7 mouse cellular contexts compared by ENCODE assay signal in the genomic region with DNA sequence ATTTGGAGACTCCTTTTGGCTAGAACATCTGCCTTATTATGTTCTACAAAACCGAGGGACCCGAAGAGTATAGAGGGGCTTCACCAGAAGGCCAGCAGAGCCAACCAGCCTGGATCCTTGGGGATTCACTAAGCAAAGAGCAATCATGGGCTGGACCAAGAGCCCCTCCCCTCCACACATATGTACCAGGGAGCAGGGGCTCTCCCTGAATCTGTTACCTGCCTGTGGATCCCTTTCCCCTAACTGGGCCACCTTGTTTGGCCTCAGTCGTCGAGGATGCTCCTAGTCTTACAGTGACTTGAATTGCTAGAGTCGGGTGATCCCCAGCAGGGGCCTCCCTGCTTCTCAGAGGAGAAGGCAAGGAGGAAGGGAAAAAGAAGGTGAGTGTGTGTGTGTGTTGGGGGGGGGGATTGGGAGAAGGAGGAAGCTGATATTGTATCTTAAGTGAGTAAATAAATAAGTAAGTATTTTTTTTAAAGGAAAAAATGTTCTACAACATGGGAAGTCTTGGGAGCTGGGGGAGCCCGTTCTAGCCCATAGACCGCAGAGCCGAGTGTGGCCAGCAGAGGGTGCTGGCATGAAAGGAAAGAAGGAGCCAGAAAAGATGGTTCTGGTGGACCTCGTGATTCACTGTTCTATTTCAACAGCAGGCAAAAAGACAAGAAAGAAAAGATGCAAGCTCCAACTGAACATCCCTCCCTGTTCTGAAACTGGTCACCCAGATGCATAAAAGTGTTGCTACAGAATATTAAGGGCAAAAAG. TPM values are rescaled to one million over a fixed set of nuclear protein-coding genes. Genes with fewer than 3 reads are reported as not detected.
DNase-seq lines count a peak whose midpoint lies in the region; ATAC-seq lines count a peak whose summit lies in the region.

No protein-coding gene starts in this region.

- no peak overlapping the region for H3K4me3 ChIP-seq in embryonic facial prominence, embryonic 11.5 days (ENCODE audit: low read depth, low read length)

- no peaks in the 10 kb centered on the region for H3K36me3 ChIP-seq in embryonic facial prominence, embryonic 11.5 days (replicated peaks; ENCODE audit: control insufficient read depth, insufficient read depth, low read depth, low read length)

- H3K9ac ChIP-seq in embryonic facial prominence, embryonic 11.5 days (replicated peaks; ENCODE audit: low read length): no peak overlapping the region

- no peaks in the 10 kb centered on the region for H3K27me3 ChIP-seq in embryonic facial prominence, embryonic 11.5 days (ENCODE audit: control insufficient read depth, insufficient read depth, low read length)

- H3K27ac ChIP-seq in embryonic facial prominence, embryonic 11.5 days (replicated peaks; ENCODE audit: low read depth, low read length): no peak overlapping the region

- H3K9me3 ChIP-seq in embryonic facial prominence, embryonic 11.5 days (replicated peaks; ENCODE audit: control insufficient read depth, low read length): no peaks in the 10 kb centered on the region

- intact Hi-C loops in heart, postnatal 25 days (cut with DNase I): loop anchor here (1.0 to 10.0 kb wide), 3 partner anchors 320 to 618 kb away; no protein-coding TSS in a partner anchor

- no peak overlapping the region for H3K4me2 ChIP-seq in embryonic facial prominence, embryonic 11.5 days (ENCODE audit: low read depth, low read length)

- no peaks in the 10 kb centered on the region for H3K4me1 ChIP-seq in embryonic facial prominence, embryonic 11.5 days (ENCODE audit: control insufficient read depth, insufficient read depth, low read length)

- peak; percentile 34 for DNase-seq in ES-CJ7 (ENCODE audit: low read depth, low spot score)
- DNase-seq in adrenal gland, postnatal 14 days: peak; percentile 86
- peak; percentile 80 for DNase-seq in embryonic facial prominence, embryonic 11.5 days (ENCODE audit: low spot score)
- DNase-seq in heart, postnatal 25 days (ENCODE audit: low spot score): peak; percentile 30
- peak; percentile 45 for DNase-seq in layer of hippocampus, adult 9-10 months (ENCODE audit: low spot score)
- DNase-seq in lung, postnatal 4 days: peak; percentile 53 to 76
- DNase-seq in spleen, postnatal 10 days (ENCODE audit: low spot score in 2 of 2): peak; percentile 25 to 74

- WGBS in embryonic facial prominence, embryonic 11.5 days: 27% methylated on average over 9 of the region's 9 CpGs

- ATAC-seq in embryonic facial prominence, embryonic 11.5 days (replicated peaks; ENCODE audit: insufficient number of reproducible peaks, low FRiP score, low TSS enrichment, low read depth): no peak

RNA-seq across cellular contexts. Expression of gene Postn, which starts 7.8 kb away (rescaled TPM):
- 179 and 211 TPM in 2 replicates for total RNA-seq in adrenal gland, postnatal 14 days (2021)
- polyA plus RNA-seq in embryonic facial prominence, embryonic 11.5 days (2014; fragmentation: Nextera tagmentation; extraction: Ambion mirVana): 72.8 and 87.5 TPM in 2 replicates
- total RNA-seq in heart, postnatal 25 days (2021): 10 to 100 TPM; 28.1 to 33.8 TPM

Comparison
In these comparisons a context has a peak if more than half of its experiments do, and no peak if none do; other contexts are left out.
1. DNase-seq: peak in every context shown above with its lines; median percentile 86 in adrenal gland, postnatal 14 days; 80 in embryonic facial prominence, embryonic 11.5 days; 64 in lung, postnatal 4 days; 50 in spleen, postnatal 10 days; 45 in layer of hippocampus, adult 9-10 months; 34 in ES-CJ7; 30 in heart, postnatal 25 days.